In the genomic region with DNA sequence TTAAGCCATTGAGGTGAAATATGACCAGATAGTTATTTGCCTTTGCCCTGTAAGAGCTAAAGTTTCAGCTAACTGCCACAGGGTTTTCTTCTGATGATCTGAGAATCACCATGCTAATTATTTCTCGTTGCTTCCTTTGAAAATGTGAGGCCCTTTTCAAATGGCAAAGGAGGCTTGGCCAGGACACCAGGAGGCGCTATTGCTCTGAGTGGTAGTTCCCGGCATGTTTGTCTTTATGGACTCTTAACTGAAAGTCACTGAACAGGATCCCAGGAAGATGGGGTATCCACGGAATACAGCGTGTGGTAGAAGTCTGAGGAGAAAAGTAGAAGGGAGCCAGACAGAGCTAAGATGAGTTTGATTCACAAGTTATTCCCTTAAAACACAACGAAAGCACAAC, we compare ENCODE assay signal across 8 mouse cellular contexts.
DNase-seq lines count a peak whose midpoint lies in the region.

No protein-coding gene starts in this region.

- intact Hi-C loops in left cerebral cortex, postnatal 4 days (cut with DNase I), result loop anchor here (5.0 kb wide), 1 partner anchor 613 kb away; no protein-coding TSS in a partner anchor

- peak; percentile 70 for DNase-seq in heart, adult 8-10 months (ENCODE audit: low spot score)
- DNase-seq in heart, adult 11 months, result no peak
- peak; percentile 75 to 92 for DNase-seq in adrenal gland, adult (ENCODE audit: inconsistent age in 2 of 2, low spot score in 1 of 2)
- DNase-seq in embryo, embryonic 10 days (ENCODE audit: low spot score), result peak; percentile 90
- DNase-seq in heart, postnatal 4 days, result peak; percentile 91
- peak; percentile 84 for DNase-seq in left cerebral cortex, postnatal 4 days
- DNase-seq in ovary, adult 18-20 months (ENCODE audit: low spot score), result peak; percentile 24
- peak; percentile 19 for DNase-seq in testis, postnatal 14 days (ENCODE audit: low spot score)
